Mouse (Mus musculus): ENCODE measurements around the gene Chrna4.

The Chrna4 gene

GRCm38 (mm10) chr2:181043437-181043836 is at the start of gene Chrna4:
Gene Chrna4 (minus strand): TSS chr2:181043546.
- no peak for DNase-seq (ENCODE audit: extremely low read depth, low read depth, low spot score)

- DNase-seq (ENCODE audit: extremely low read depth, low read depth, low spot score) = no peak
These were observed 46.8 kb upstream of the Chrna4 start for GRCm38 (mm10) chr2:181090123-181090522.

GRCm38 (mm10) chr2:181084997-181085396 is 41.7 kb upstream of the Chrna4 start:
- DNase-seq (ENCODE audit: extremely low read depth, low read depth, low spot score) = no peak

- DNase-seq (ENCODE audit: extremely low read depth, low read depth, low spot score) = no peak
These were observed 40.6 kb upstream of the Chrna4 start for GRCm38 (mm10) chr2:181083945-181084344.

- DNase-seq (ENCODE audit: extremely low read depth, low read depth, low spot score) = no peak
These were observed 37.5 kb upstream of the Chrna4 start for GRCm38 (mm10) chr2:181080886-181081285.

- DNase-seq (ENCODE audit: extremely low read depth, low read depth, low spot score) = no peak
These were observed 36.2 kb upstream of the Chrna4 start for GRCm38 (mm10) chr2:181079518-181079917.

- no peak for DNase-seq (ENCODE audit: extremely low read depth, low read depth, low spot score)
These were observed 35.6 kb upstream of the Chrna4 start for GRCm38 (mm10) chr2:181078908-181079307.

GRCm38 (mm10) chr2:181075501-181075900 is 32.2 kb upstream of the Chrna4 start:
- no peak for DNase-seq (ENCODE audit: extremely low read depth, low read depth, low spot score)

- DNase-seq (ENCODE audit: extremely low read depth, low read depth, low spot score) = no peak
These were observed 29.0 kb upstream of the Chrna4 start for GRCm38 (mm10) chr2:181072403-181072714.

GRCm38 (mm10) chr2:181071706-181072402 is 28.5 kb upstream of the Chrna4 start:
- no peak for DNase-seq (ENCODE audit: extremely low read depth, low read depth, low spot score)

- DNase-seq (ENCODE audit: extremely low read depth, low read depth, low spot score) = no peak
These were observed 26.8 kb upstream of the Chrna4 start for GRCm38 (mm10) chr2:181070136-181070535.

- no peak for DNase-seq (ENCODE audit: extremely low read depth, low read depth, low spot score)
These were observed 25.2 kb upstream of the Chrna4 start for GRCm38 (mm10) chr2:181068499-181068898.

- no peak for DNase-seq (ENCODE audit: extremely low read depth, low read depth, low spot score)
These were observed 22.5 kb upstream of the Chrna4 start for GRCm38 (mm10) chr2:181065827-181066226.

- no peak for DNase-seq (ENCODE audit: extremely low read depth, low read depth, low spot score)
These were observed 16.8 kb upstream of the Chrna4 start for GRCm38 (mm10) chr2:181060127-181060526.

- DNase-seq (ENCODE audit: extremely low read depth, low read depth, low spot score) = no peak
These were observed 14.8 kb upstream of the Chrna4 start for GRCm38 (mm10) chr2:181058193-181058592.

- DNase-seq (ENCODE audit: extremely low read depth, low read depth, low spot score) = no peak
These were observed 14.0 kb upstream of the Chrna4 start for GRCm38 (mm10) chr2:181057341-181057740.

- no peak for DNase-seq (ENCODE audit: extremely low read depth, low read depth, low spot score)
These were observed 8.8 kb upstream of the Chrna4 start for GRCm38 (mm10) chr2:181052171-181052570.

GRCm38 (mm10) chr2:181048986-181049385 is 5.6 kb upstream of the Chrna4 start:
- no peak for DNase-seq (ENCODE audit: extremely low read depth, low read depth, low spot score)

GRCm38 (mm10) chr2:181048252-181048945 is 5.1 kb upstream of the Chrna4 start:
- no peak for DNase-seq (ENCODE audit: extremely low read depth, low read depth, low spot score)

GRCm38 (mm10) chr2:181044001-181044400 is 655 bp upstream of the Chrna4 start:
- DNase-seq (ENCODE audit: extremely low read depth, low read depth, low spot score) = no peak

- no peak for DNase-seq (ENCODE audit: extremely low read depth, low read depth, low spot score)
These were observed 970 bp downstream of the Chrna4 start for GRCm38 (mm10) chr2:181042376-181042775.

- DNase-seq (ENCODE audit: extremely low read depth, low read depth, low spot score) = no peak
These were observed 1.4 kb downstream of the Chrna4 start for GRCm38 (mm10) chr2:181041941-181042340.

- DNase-seq (ENCODE audit: extremely low read depth, low read depth, low spot score) = no peak
These were observed 4.0 kb downstream of the Chrna4 start for GRCm38 (mm10) chr2:181039356-181039680.

Data from fat pad, adult 2 months (tissue).